Mouse (Mus musculus) ES-E14 (cell line): ENCODE measurements around the gene Kif26a.

Source experiments
- CHD2 ChIP-seq: IDR thresholded peaks from 2 replicates; pipeline ENCODE4 v1.6.1; 2014; ENCODE audit warnings: mild to moderate bottlenecking, low read depth, low read length, inconsistent platforms
- HCFC1 ChIP-seq: IDR thresholded peaks from 2 replicates; pipeline ENCODE4 v1.6.1; 2012; ENCODE audit warnings: low read length, inconsistent platforms, borderline replicate concordance; ENCODE audit not compliant: insufficient read depth
- MAFK ChIP-seq: IDR thresholded peaks from 2 replicates; pipeline ENCODE4 v1.6.1; 2014; ENCODE audit warnings: mild to moderate bottlenecking, low read depth, low read length, inconsistent platforms; ENCODE audit not compliant: insufficient read depth
- ZC3H11A ChIP-seq: IDR thresholded peaks from 2 replicates; pipeline ENCODE4 v1.6.1; 2012; ENCODE audit warnings: low read depth, mild to moderate bottlenecking, inconsistent platforms, low read length, borderline replicate concordance
- ZNF384 ChIP-seq: IDR thresholded peaks from 2 replicates; pipeline ENCODE4 v1.6.1; 2012; ENCODE audit warnings: low read depth, low read length, inconsistent platforms

DNA sequence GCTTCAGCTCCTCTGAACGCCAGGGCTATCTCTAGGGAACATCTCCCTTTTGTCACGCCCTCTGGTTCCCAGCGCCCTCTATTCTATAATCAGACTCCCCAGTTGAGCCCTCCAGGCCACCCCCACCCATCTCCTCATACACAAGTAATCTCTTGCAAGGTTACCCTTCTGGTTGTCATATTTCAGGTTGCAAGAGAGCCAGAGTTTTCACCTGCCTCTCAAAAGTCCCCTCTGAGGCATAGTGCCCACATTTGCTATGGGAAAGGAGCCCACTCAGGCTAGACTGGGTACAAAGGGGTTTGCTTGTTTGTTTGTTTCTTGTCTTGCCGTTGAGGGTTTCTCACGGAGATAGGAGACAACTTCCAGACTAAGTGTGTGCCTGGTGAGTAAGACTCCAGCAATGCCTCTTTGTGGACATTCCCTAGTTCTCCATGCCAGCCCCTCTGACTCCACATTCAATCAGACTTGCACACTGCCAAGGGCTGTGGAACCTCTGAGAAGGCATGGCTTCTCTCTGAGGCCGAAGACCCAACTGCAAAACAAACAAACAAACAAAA is 16.6 kb upstream of the Kif26a start:
- TF ChIP-seq ZC3H11A (no peak), CHD2 (no peak), ZNF384 (no peak), MAFK (no peak), HCFC1 (no peak)
